ENCODE assay signal across 8 mouse cellular contexts in genomic region chr11:5063561-5064281, GRCm38 (mm10). TPM values are rescaled to one million over a fixed set of nuclear protein-coding genes. Genes with fewer than 3 reads are reported as not detected.
A peak's percentile ranks its signal among the peaks of the same experiment; 100 is the strongest.
DNase-seq lines count a peak whose midpoint lies in the region; ATAC-seq lines count a peak whose summit lies in the region.

No protein-coding gene starts in this region.

- H3K9ac ChIP-seq in heart, embryonic 15.5 days = peak overlapping the region; percentile 74; the same call in 1 of the 2 replicates
- peak overlapping the region; percentile 80; the same call in 1 of the 2 replicates for H3K9ac ChIP-seq in liver, embryonic 13.5 days
- H3K9ac ChIP-seq in stomach, embryonic 16.5 days (ENCODE audit: low read length) = peak overlapping the region; percentile 86; the same call in 1 of the 2 replicates

- peaks cover 47% of the 10 kb centered on the region for H3K27me3 ChIP-seq in heart, embryonic 15.5 days
- H3K27me3 ChIP-seq in liver, embryonic 13.5 days = peaks cover 63% of the 10 kb centered on the region
- peaks cover 25% of the 10 kb centered on the region for H3K27me3 ChIP-seq in stomach, embryonic 16.5 days (ENCODE audit: control insufficient read depth, insufficient read depth, low read length)

- peak overlapping the region; percentile 69 for H3K4me3 ChIP-seq in heart, embryonic 15.5 days
- peak overlapping the region; percentile 68 for H3K4me3 ChIP-seq in liver, embryonic 13.5 days (replicated peaks)
- peak overlapping the region; percentile 78 for H3K4me3 ChIP-seq in stomach, embryonic 16.5 days (replicated peaks; ENCODE audit: low read length)

- peaks cover 11% of the 10 kb centered on the region for H3K36me3 ChIP-seq in heart, embryonic 15.5 days
- H3K36me3 ChIP-seq in liver, embryonic 13.5 days = peaks cover 14% of the 10 kb centered on the region
- 0 out of 2 replicates have a peak, but pooled peaks cover 4% of the 10 kb centered on the region for H3K36me3 ChIP-seq in stomach, embryonic 16.5 days (ENCODE audit: control insufficient read depth, insufficient read depth, low read length)

- H3K4me1 ChIP-seq in heart, embryonic 15.5 days (replicated peaks) = peaks cover 54% of the 10 kb centered on the region
- peaks cover 76% of the 10 kb centered on the region for H3K4me1 ChIP-seq in liver, embryonic 13.5 days (replicated peaks)
- H3K4me1 ChIP-seq in stomach, embryonic 16.5 days (ENCODE audit: control insufficient read depth, insufficient read depth, low read length) = peaks cover 33% of the 10 kb centered on the region

- ATAC-seq in CD4-positive, CD25-positive, alpha-beta regulatory T cell, adult 4 months = no peak
- no peak for ATAC-seq in heart, embryonic 15.5 days (replicated peaks; ENCODE audit: insufficient number of reproducible peaks, insufficient read depth, low FRiP score, low read depth)
- no peak for ATAC-seq in liver, embryonic 13.5 days (ENCODE audit: low read depth)
- ATAC-seq in stomach, embryonic 16.5 days (ENCODE audit: insufficient read depth, low FRiP score) = no peak

- intact Hi-C loops in left cerebral cortex, postnatal 14 days (cut with DNase I) = loop anchor here (2.0 kb wide), 1 partner anchor 47 kb away; no protein-coding TSS in a partner anchor

- no peak overlapping the region for H3K27ac ChIP-seq in heart, embryonic 15.5 days
- no peak overlapping the region for H3K27ac ChIP-seq in liver, embryonic 13.5 days
- H3K27ac ChIP-seq in stomach, embryonic 16.5 days (ENCODE audit: low read length) = no peak overlapping the region

- peak overlapping the region; percentile 95 for H3K4me2 ChIP-seq in heart, embryonic 15.5 days
- peak overlapping the region; percentile 99 for H3K4me2 ChIP-seq in liver, embryonic 13.5 days
- peak overlapping the region; percentile 99 for H3K4me2 ChIP-seq in stomach, embryonic 16.5 days (ENCODE audit: low read depth, low read length)

- H3K9me3 ChIP-seq in heart, embryonic 15.5 days (replicated peaks) = no peaks in the 10 kb centered on the region
- no peaks in the 10 kb centered on the region for H3K9me3 ChIP-seq in liver, embryonic 13.5 days (replicated peaks)
- H3K9me3 ChIP-seq in stomach, embryonic 16.5 days (replicated peaks; ENCODE audit: control insufficient read depth, low read length) = no peaks in the 10 kb centered on the region

- WGBS in heart, embryonic 15.5 days = 63% methylated on average over 31 of the region's 31 CpGs
- WGBS in liver, embryonic 13.5 days (ENCODE audit: insufficient replicate concordance) = 59% methylated on average over 31 of the region's 31 CpGs
- 59% methylated on average over 31 of the region's 31 CpGs for WGBS in stomach, embryonic 16.5 days

- DNase-seq in CD4-positive, CD25-positive, alpha-beta regulatory T cell, adult 2 months (ENCODE audit: low read depth, low spot score) = peak; percentile 14
- DNase-seq in left cerebral cortex, postnatal 14 days (ENCODE audit: low spot score in 2 of 2) = peak; percentile 18 to 42
- DNase-seq in left cerebral cortex, adult 8-10 months (ENCODE audit: low spot score in 2 of 2) = no peak
- DNase-seq in liver, embryonic 13.5 days = no peak
- DNase-seq in c-Kit-positive CD71-positive TER-119-positive erythroid progenitor cells, embryonic 14.5 days (ENCODE audit: low spot score) = no peak

RNA-seq across cellular contexts. Expression of gene Gas2l1, which starts 1.4 kb away (rescaled TPM):
- under 1 TPM; 0.35 to 0.71 TPM for polyA plus RNA-seq in CD4-positive, CD25-positive, alpha-beta regulatory T cell, adult 4 months (2017; shearing (Covaris generic))
- 10 to 100 TPM; 60.9 to 70.2 TPM for total RNA-seq in left cerebral cortex, postnatal 14 days (2021)
- 10 to 100 TPM; 71.8 to 78.4 (median 75.3) TPM for total RNA-seq in left cerebral cortex, adult 8-10 months (2022)
- 19.4 and 28.2 TPM in 2 replicates for polyA plus RNA-seq in heart, embryonic 15.5 days (2015; fragmentation: Nextera tagmentation; extraction: Ambion mirVana)
- polyA plus RNA-seq in liver, embryonic 13.5 days (2015; fragmentation: Nextera tagmentation; extraction: Ambion mirVana) = 14.3 and 15.1 TPM in 2 replicates
- 11.0 and 14.1 TPM in 2 replicates for polyA plus RNA-seq in stomach, embryonic 16.5 days (2015; fragmentation: Nextera tagmentation; extraction: Ambion mirVana)

RNA-seq across cellular contexts. Expression of gene Rasl10a, which starts 5.8 kb away (rescaled TPM):
- not detected for polyA plus RNA-seq in CD4-positive, CD25-positive, alpha-beta regulatory T cell, adult 4 months (2017; shearing (Covaris generic))
- 10 to 100 TPM; 61.7 to 63.2 TPM for total RNA-seq in left cerebral cortex, postnatal 14 days (2021)
- 10 to 100 TPM; 49.0 to 60.5 (median 53.2) TPM for total RNA-seq in left cerebral cortex, adult 8-10 months (2022)
- polyA plus RNA-seq in heart, embryonic 15.5 days (2015; fragmentation: Nextera tagmentation; extraction: Ambion mirVana) = 0.96 and 1.1 TPM in 2 replicates
- 0.42 and 0.50 TPM in 2 replicates for polyA plus RNA-seq in liver, embryonic 13.5 days (2015; fragmentation: Nextera tagmentation; extraction: Ambion mirVana)
- polyA plus RNA-seq in stomach, embryonic 16.5 days (2015; fragmentation: Nextera tagmentation; extraction: Ambion mirVana) = 0.49 and 1.8 TPM in 2 replicates

RNA-seq across cellular contexts. Expression of gene Rhbdd3, which starts 35.0 kb away (rescaled TPM):
- polyA plus RNA-seq in CD4-positive, CD25-positive, alpha-beta regulatory T cell, adult 4 months (2017; shearing (Covaris generic)) = 1 to 10 TPM; 2.7 to 3.7 TPM
- total RNA-seq in left cerebral cortex, postnatal 14 days (2021) = 10 to 100 TPM; 21.7 to 24.6 TPM
- 10 to 100 TPM; 20.1 to 26.8 (median 22.0) TPM for total RNA-seq in left cerebral cortex, adult 8-10 months (2022)
- 26.2 and 30.9 TPM in 2 replicates for polyA plus RNA-seq in heart, embryonic 15.5 days (2015; fragmentation: Nextera tagmentation; extraction: Ambion mirVana)
- polyA plus RNA-seq in liver, embryonic 13.5 days (2015; fragmentation: Nextera tagmentation; extraction: Ambion mirVana) = 11.8 and 14.3 TPM in 2 replicates
- 24.8 and 25.2 TPM in 2 replicates for polyA plus RNA-seq in stomach, embryonic 16.5 days (2015; fragmentation: Nextera tagmentation; extraction: Ambion mirVana)

RNA-seq across cellular contexts. Expression of gene Ewsr1, which starts 35.3 kb away (rescaled TPM):
- polyA plus RNA-seq in CD4-positive, CD25-positive, alpha-beta regulatory T cell, adult 4 months (2017; shearing (Covaris generic)) = 100 to 1,000 TPM; 160 to 163 TPM
- total RNA-seq in left cerebral cortex, postnatal 14 days (2021) = 100 to 1,000 TPM; 288 to 295 TPM
- 100 to 1,000 TPM; 291 to 340 (median 310) TPM for total RNA-seq in left cerebral cortex, adult 8-10 months (2022)
- 359 and 482 TPM in 2 replicates for polyA plus RNA-seq in heart, embryonic 15.5 days (2015; fragmentation: Nextera tagmentation; extraction: Ambion mirVana)
- polyA plus RNA-seq in liver, embryonic 13.5 days (2015; fragmentation: Nextera tagmentation; extraction: Ambion mirVana) = 312 and 331 TPM in 2 replicates
- polyA plus RNA-seq in stomach, embryonic 16.5 days (2015; fragmentation: Nextera tagmentation; extraction: Ambion mirVana) = 530 and 537 TPM in 2 replicates

Comparison
In these comparisons a context has a peak if more than half of its experiments do, and no peak if none do; other contexts are left out.
1. DNase-seq: peak in CD4-positive, CD25-positive, alpha-beta regulatory T cell, adult 2 months (single experiment) and left cerebral cortex, postnatal 14 days (2 of 2); none in left cerebral cortex, adult 8-10 months (0 of 2), liver, embryonic 13.5 days (single experiment) and c-Kit-positive CD71-positive TER-119-positive erythroid progenitor cells, embryonic 14.5 days (single experiment).
2. Peak in every context shown above with its lines, with median percentiles within 50 percentile points of each other: H3K4me2 ChIP-seq, H3K4me3 ChIP-seq and H3K9ac ChIP-seq.